Mouse (Mus musculus): ENCODE results near the gene Ext2. TPM values are rescaled to one million over a fixed set of nuclear protein-coding genes. Genes with fewer than 3 reads are reported as not detected.
A peak's percentile ranks its signal among the peaks of the same experiment; 100 is the strongest.

Ext2 gene
- polyA plus RNA-seq, 1 experiment, result not detected

GRCm38 (mm10) chr2:93744346-93745229 is 77.8 kb downstream of the Ext2 start:
- 44% methylated on average over 11 of the region's 11 CpGs for WGBS
- Histone ChIP-seq H3K4me1 (ENCODE audit: control insufficient read depth, insufficient read depth, low read length) (peaks cover 17% of the 10 kb centered on the region), H3K4me3 (ENCODE audit: insufficient read depth, low read depth, low read length) (no peak overlapping the region), H3K27ac (ENCODE audit: insufficient read depth, low read depth, low read length) (peak overlapping the region; percentile 25; the same call in 1 of the 2 replicates)
- TF ChIP-seq CTCF (IDR thresholded peaks at IDR 0.05; ENCODE audit: insufficient read depth, low read depth, low read length), result no peak
- no peak for TF ChIP-seq POLR2A (IDR thresholded peaks at IDR 0.05; ENCODE audit: insufficient read depth, low read depth, low read length)

DNA sequence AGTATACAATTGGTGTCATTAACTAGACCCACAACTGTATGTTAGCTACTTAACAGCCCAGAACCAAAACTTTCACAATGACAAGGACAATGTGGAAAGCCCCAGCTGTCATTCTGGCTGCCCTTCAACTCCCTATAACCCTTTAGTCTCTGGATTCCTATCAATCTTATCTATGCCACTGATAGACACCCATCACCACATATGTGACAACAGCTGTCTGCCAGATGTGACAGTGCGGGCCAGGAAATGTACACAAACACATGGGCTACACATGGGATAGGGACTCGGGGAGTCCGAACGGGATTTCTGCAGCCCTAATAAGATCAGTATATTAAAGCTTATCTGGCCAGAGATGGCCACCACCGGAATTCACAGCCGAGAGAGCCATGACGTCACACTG is 80.7 kb downstream of the Ext2 start:
- TF ChIP-seq POLR2A (IDR thresholded peaks at IDR 0.05; ENCODE audit: insufficient read depth, low read depth, low read length) (no peak), CTCF (IDR thresholded peaks at IDR 0.05; ENCODE audit: insufficient read depth, low read depth, low read length) (no peak)
- 95% methylated on average over 7 of the region's 7 CpGs for WGBS
- Histone ChIP-seq H3K4me1 (ENCODE audit: control insufficient read depth, insufficient read depth, low read length) (peaks cover 19% of the 10 kb centered on the region), H3K27ac (ENCODE audit: insufficient read depth, low read depth, low read length) (no peak overlapping the region), H3K4me3 (ENCODE audit: insufficient read depth, low read depth, low read length) (no peak overlapping the region)

DNA sequence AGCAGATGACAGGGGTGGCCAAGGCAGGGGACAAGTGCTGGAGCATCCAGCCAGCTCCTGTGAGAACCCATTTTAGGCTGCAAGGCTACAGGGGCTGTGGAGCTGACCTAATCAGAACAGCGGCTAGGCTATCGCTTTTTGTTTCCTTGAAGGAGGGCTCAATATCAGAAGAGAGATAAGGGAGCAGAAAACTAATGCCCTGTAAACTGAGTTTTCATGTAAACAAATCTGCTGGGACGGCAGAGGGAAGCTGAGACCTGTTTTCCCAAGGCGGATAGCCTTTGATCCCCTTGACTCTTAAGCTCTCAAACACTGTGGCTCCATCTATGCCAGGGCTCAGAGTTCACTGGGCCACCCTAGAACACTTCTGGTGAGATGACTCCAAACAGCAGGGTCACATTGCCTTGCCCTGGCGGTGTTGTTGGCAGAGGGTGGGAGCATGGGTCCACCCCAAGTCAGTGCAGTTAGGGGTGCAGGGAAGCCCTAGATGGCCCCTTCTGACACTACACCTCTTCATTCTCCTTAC is 83.3 kb downstream of the Ext2 start:
- WGBS, result 89% methylated on average over 5 of the region's 5 CpGs
- H3K27ac ChIP-seq (ENCODE audit: insufficient read depth, low read depth, low read length), result no peak overlapping the region
- TF ChIP-seq POLR2A (IDR thresholded peaks at IDR 0.05; ENCODE audit: insufficient read depth, low read depth, low read length) (no peak), CTCF (IDR thresholded peaks at IDR 0.05; ENCODE audit: insufficient read depth, low read depth, low read length) (no peak)
- peaks cover 7% of the 10 kb centered on the region; the same call in 1 of the 2 replicates for H3K4me1 ChIP-seq (ENCODE audit: control insufficient read depth, insufficient read depth, low read length)
- no peak overlapping the region for H3K4me3 ChIP-seq (ENCODE audit: insufficient read depth, low read depth, low read length)

- H3K4me3 ChIP-seq (ENCODE audit: insufficient read depth, low read depth, low read length), result no peak overlapping the region
- H3K4me1 ChIP-seq (ENCODE audit: control insufficient read depth, insufficient read depth, low read length), result peaks cover 7% of the 10 kb centered on the region; the same call in 1 of the 2 replicates
- H3K27ac ChIP-seq (ENCODE audit: insufficient read depth, low read depth, low read length), result no peak overlapping the region
- TF ChIP-seq POLR2A (IDR thresholded peaks at IDR 0.05; ENCODE audit: insufficient read depth, low read depth, low read length), result no peak
- TF ChIP-seq CTCF (IDR thresholded peaks at IDR 0.05; ENCODE audit: insufficient read depth, low read depth, low read length), result no peak
- 92% methylated on average over 8 of the region's 8 CpGs for WGBS
Observed at GRCm38 (mm10) chr2:93737146-93737545, 85.2 kb downstream of the Ext2 start.

GRCm38 (mm10) chr2:93732658-93733057 is 89.7 kb downstream of the Ext2 start:
- Histone ChIP-seq H3K27ac (ENCODE audit: insufficient read depth, low read depth, low read length) (no peak overlapping the region), H3K4me3 (ENCODE audit: insufficient read depth, low read depth, low read length) (no peak overlapping the region), H3K4me1 (ENCODE audit: control insufficient read depth, insufficient read depth, low read length) (peaks cover 2% of the 10 kb centered on the region; the same call in 1 of the 2 replicates)
- TF ChIP-seq CTCF (IDR thresholded peaks at IDR 0.05; ENCODE audit: insufficient read depth, low read depth, low read length), result no peak
- 90% methylated on average over 7 of the region's 7 CpGs for WGBS

GRCm38 (mm10) chr2:93729585-93729984 is 92.8 kb downstream of the Ext2 start:
- Histone ChIP-seq H3K27ac (ENCODE audit: insufficient read depth, low read depth, low read length) (no peak overlapping the region), H3K4me3 (ENCODE audit: insufficient read depth, low read depth, low read length) (no peak overlapping the region), H3K4me1 (ENCODE audit: control insufficient read depth, insufficient read depth, low read length) (no peaks in the 10 kb centered on the region)
- 86% methylated on average over 11 of the region's 11 CpGs for WGBS
- TF ChIP-seq CTCF (IDR thresholded peaks at IDR 0.05; ENCODE audit: insufficient read depth, low read depth, low read length) (no peak), POLR2A (IDR thresholded peaks at IDR 0.05; ENCODE audit: insufficient read depth, low read depth, low read length) (no peak)

DNA sequence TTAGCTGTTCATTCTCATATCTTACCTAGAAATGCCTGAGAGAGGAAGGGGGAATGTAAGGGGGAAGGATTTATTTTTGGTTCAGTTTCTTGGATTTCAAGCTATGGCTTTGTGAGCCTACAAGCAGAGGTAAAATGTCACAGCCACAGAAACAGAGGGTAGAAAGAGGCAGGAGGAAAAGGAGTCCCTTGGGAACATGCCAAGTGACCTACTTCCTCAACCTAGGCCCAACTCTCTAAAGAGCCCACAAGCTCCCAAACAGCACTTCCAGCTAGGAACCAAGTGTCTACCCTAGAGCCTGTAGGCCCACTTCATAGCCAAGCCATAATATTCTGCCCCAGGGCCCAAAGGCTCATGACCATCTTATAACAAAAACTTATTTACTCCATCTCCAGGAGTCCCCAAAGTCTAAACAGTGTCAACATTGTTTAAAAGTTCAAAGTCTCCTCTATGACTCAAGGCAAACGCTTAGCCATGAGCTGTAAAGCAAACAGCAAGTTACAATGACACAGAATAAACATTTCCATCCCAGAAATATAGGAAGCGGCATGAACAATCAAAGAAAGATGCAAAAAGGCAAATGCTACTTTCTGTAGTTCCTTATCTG is 99.1 kb downstream of the Ext2 start:
- 89% methylated on average over 2 of the region's 2 CpGs for WGBS

GRCm38 (mm10) chr2:93720956-93721355 is 101.4 kb downstream of the Ext2 start:
- H3K4me3 ChIP-seq (ENCODE audit: insufficient read depth, low read depth, low read length), result no peak overlapping the region
- TF ChIP-seq POLR2A (IDR thresholded peaks at IDR 0.05; ENCODE audit: insufficient read depth, low read depth, low read length) (no peak), CTCF (IDR thresholded peaks at IDR 0.05; ENCODE audit: insufficient read depth, low read depth, low read length) (no peak)
- no peak overlapping the region for H3K27ac ChIP-seq (ENCODE audit: insufficient read depth, low read depth, low read length)
- H3K4me1 ChIP-seq (ENCODE audit: control insufficient read depth, insufficient read depth, low read length), result no peaks in the 10 kb centered on the region
- WGBS, result 88% methylated on average over 1 of the region's 1 CpGs

More for the DNA sequence above, 99.1 kb downstream of the Ext2 start:
- TF ChIP-seq CTCF (IDR thresholded peaks at IDR 0.05; ENCODE audit: insufficient read depth, low read depth, low read length) (no peak), POLR2A (IDR thresholded peaks at IDR 0.05; ENCODE audit: insufficient read depth, low read depth, low read length) (no peak)
- Histone ChIP-seq H3K4me3 (ENCODE audit: insufficient read depth, low read depth, low read length) (no peak overlapping the region), H3K4me1 (ENCODE audit: control insufficient read depth, insufficient read depth, low read length) (no peaks in the 10 kb centered on the region), H3K27ac (ENCODE audit: insufficient read depth, low read depth, low read length) (no peak overlapping the region)

Measured in olfactory bulb, adult 2 months (tissue).